Mouse (Mus musculus): Measurements from ENCODE around the gene Gfod2. TPM values are rescaled to one million over a fixed set of nuclear protein-coding genes. Genes with fewer than 3 reads are reported as not detected.

Gene Gfod2
- total and polyA plus RNA-seq, 3 experiments: 7.0 to 8.3 TPM; not detected in 1

DNA sequence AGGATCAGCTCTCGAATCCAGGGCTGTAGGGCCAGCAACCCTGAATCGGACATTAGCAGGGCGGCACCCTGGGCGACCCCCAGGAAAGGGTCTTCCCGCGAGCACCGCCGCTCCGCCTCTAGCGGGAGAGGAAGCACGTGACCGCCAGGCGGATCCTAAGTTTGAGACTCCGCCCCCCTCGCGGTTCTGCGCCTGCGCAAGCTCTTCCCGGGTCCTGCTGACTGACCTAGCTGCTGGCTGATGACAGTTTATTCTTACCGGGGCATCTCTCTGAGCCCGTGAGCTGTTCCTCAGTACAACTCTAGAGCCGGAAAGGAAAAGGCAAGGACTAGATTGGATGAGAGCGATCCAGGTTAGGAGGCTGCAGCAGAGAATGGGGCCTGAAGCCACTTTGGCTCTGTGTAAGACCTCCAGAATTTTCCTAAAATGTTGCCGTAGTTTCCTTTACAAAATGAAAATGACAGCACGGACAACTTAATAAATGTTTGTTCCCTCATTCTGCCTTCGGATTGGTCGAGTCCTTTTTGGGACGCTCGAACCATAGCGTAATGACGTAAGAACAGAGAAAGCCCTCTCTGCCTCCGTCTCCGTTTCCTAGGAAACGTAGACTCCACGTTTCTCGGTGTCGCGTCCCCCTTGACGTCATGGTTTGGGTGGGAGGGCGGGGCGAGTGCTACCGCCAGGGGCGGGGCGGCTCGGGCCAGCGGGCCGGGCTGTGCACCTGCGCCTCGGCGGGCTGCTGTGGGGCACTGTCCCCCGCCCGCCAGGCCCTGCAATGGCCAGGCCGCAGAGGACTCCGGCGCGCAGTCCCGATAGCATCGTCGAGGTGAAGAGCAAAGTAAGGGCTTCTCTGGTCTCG is 57.3 kb downstream of the Gfod2 start, which contains the start of the genes Acd and Pard6a:
Gene Acd (minus strand): TSS at position 137 of the 859 bp plus-strand sequence.
Gene Pard6a (plus strand): TSS at position 183 of the 859 bp plus-strand sequence.
- Histone ChIP-seq H3K27ac (ENCODE audit: control insufficient read depth, low read depth, low read length) (peak within 1 kb of the TSS; percentile 95), H3K4me1 (ENCODE audit: control insufficient read depth in 1 of 2, insufficient read depth in 2 of 2, low read length in 2 of 2) (peaks cover 2 to 10% of the 10 kb centered on the region in 2 experiments; a peak in 3 of 4 replicates), H3K79me2 (ENCODE audit: control insufficient read depth, insufficient read depth, low read length, poor library complexity) (peaks cover 5% of the 10 kb centered on the region), H3K4me3 (ENCODE audit: control insufficient read depth in 1 of 2, insufficient read depth in 1 of 2, low read depth in 2 of 2, low read length in 2 of 2) (peak within 1 kb of the TSS; percentile 80 to 95), H3K9me3 (replicated peaks; ENCODE audit: insufficient read depth, low read length) (no peaks in the 10 kb centered on the region), H3K36me3 (ENCODE audit: control insufficient read depth in 1 of 2, insufficient read depth in 2 of 2, low read length in 2 of 2) (peaks cover 0 to 3% of the 10 kb centered on the region in 2 experiments; a peak in 2 of 4 replicates), H3K9ac (ENCODE audit: control insufficient read depth, low read depth, low read length, poor library complexity, severe bottlenecking) (peak within 1 kb of the TSS; percentile 92), H3K27me3 (ENCODE audit: control insufficient read depth in 1 of 2, insufficient read depth in 2 of 2, low read length in 2 of 2) (no peaks in the 10 kb centered on the region)
- TF ChIP-seq MAZ (IDR thresholded peaks at IDR 0.05; ENCODE audit: low read depth, low read length) (peak; percentile 41; the same call in 1 of the 2 replicates), KAT2A (conservative IDR thresholded peaks at IDR 0.05; ENCODE audit: low read depth, low read length) (no peak), E2F4 (IDR thresholded peaks at IDR 0.05; ENCODE audit: borderline replicate concordance, low read depth, low read length) (0 out of 2 replicates have a peak, but pooled peaks have one; percentile 49), NELFE (IDR thresholded peaks at IDR 0.05; ENCODE audit: low read depth, low read length) (peak; percentile 84), MAX (IDR thresholded peaks at IDR 0.05; ENCODE audit: low read length) (peak; percentile 91), ZKSCAN1 (IDR thresholded peaks at IDR 0.05; ENCODE audit: low read depth, low read length) (no peak), GATA1 (IDR thresholded peaks at IDR 0.05; ENCODE audit: low read depth, low read length) (no peak), POLR2AphosphoS2 (IDR thresholded peaks at IDR 0.05; ENCODE audit: low read length) (peak; percentile 38; the same call in 1 of the 2 replicates), EP300 (IDR thresholded peaks at IDR 0.05; ENCODE audit: low read depth in 1 of 2, low read length in 2 of 2) (no peak), ZC3H11A (IDR thresholded peaks at IDR 0.05; ENCODE audit: low read depth, low read length) (no peak), MYC (IDR thresholded peaks at IDR 0.05; ENCODE audit: low read depth, low read length) (no peak; the same call in 1 of the 2 replicates), USF1 (IDR thresholded peaks at IDR 0.05; ENCODE audit: low read depth, low read length) (peak; percentile 97), TAL1 (IDR thresholded peaks at IDR 0.05; ENCODE audit: low read length) (no peak), CHD1 (IDR thresholded peaks at IDR 0.05; ENCODE audit: low read depth, low read length) (peak; percentile 96; the same call in 1 of the 2 replicates), TCF12 (IDR thresholded peaks at IDR 0.05; ENCODE audit: low read depth, low read length) (peak; percentile 31; the same call in 1 of the 2 replicates), ETS1 (IDR thresholded peaks at IDR 0.05; ENCODE audit: low read depth, low read length) (peak; percentile 41; the same call in 1 of the 2 replicates), TBP (IDR thresholded peaks at IDR 0.05; ENCODE audit: low read depth, low read length) (peak; percentile 56), CTCF (IDR thresholded peaks at IDR 0.05 in 2 of 3, conservative IDR thresholded peaks at IDR 0.05 in 1 of 3; ENCODE audit: control insufficient read depth in 1 of 3, insufficient read depth in 1 of 3, low read depth in 2 of 3, low read length in 3 of 3, poor library complexity in 1 of 3, severe bottlenecking in 1 of 3) (no peak), JUND (IDR thresholded peaks at IDR 0.05; ENCODE audit: low read depth, low read length) (no peak), POLR2AphosphoS5 (IDR thresholded peaks at IDR 0.05; ENCODE audit: borderline replicate concordance, low read depth, low read length) (no peak), SMC3 (IDR thresholded peaks at IDR 0.05; ENCODE audit: low read depth, low read length) (peak; percentile 4; the same call in 1 of the 2 replicates), POLR2A (IDR thresholded peaks at IDR 0.05; ENCODE audit: control insufficient read depth in 1 of 2, insufficient read depth in 1 of 2, low read depth in 1 of 2, low read length in 2 of 2, poor library complexity in 1 of 2) (peak in 1 of 2 experiments; percentile 74; a peak in 3 of 4 replicates), ZMIZ1 (IDR thresholded peaks at IDR 0.05; ENCODE audit: low read depth, low read length) (0 out of 2 replicates have a peak, but pooled peaks have one; percentile 39), NRF1 (IDR thresholded peaks at IDR 0.05; ENCODE audit: insufficient read depth, low read depth, low read length, poor library complexity, severe bottlenecking) (peak; percentile 87), HCFC1 (IDR thresholded peaks at IDR 0.05; ENCODE audit: low read depth, low read length) (peak; percentile 72; the same call in 1 of the 2 replicates), GABPA (IDR thresholded peaks at IDR 0.05; ENCODE audit: low read depth, low read length) (no peak), BHLHE40 (IDR thresholded peaks at IDR 0.05; ENCODE audit: borderline replicate concordance, low read depth, low read length) (0 out of 2 replicates have a peak, but pooled peaks have one; percentile 43), USF2 (IDR thresholded peaks at IDR 0.05; ENCODE audit: borderline replicate concordance in 1 of 2, insufficient read depth in 1 of 2, low read depth in 1 of 2, low read length in 2 of 2) (peak; percentile 34 to 75), MXI1 (IDR thresholded peaks at IDR 0.05; ENCODE audit: low read depth, low read length) (peak; percentile 76), ELF1 (IDR thresholded peaks at IDR 0.05; ENCODE audit: low read depth, low read length) (peak; percentile 29; the same call in 1 of the 2 replicates), SIN3A (IDR thresholded peaks at IDR 0.05; ENCODE audit: low read length) (peak; percentile 86), ZNF384 (IDR thresholded peaks at IDR 0.05; ENCODE audit: low read depth, low read length) (no peak), MAFK (IDR thresholded peaks at IDR 0.05; ENCODE audit: borderline replicate concordance, low read depth, low read length) (no peak)
- peak; percentile 95 for DNase-seq (ENCODE audit: low read depth, low spot score)
